9 mouse cellular contexts compared by ENCODE assay signal in the genomic region with DNA sequence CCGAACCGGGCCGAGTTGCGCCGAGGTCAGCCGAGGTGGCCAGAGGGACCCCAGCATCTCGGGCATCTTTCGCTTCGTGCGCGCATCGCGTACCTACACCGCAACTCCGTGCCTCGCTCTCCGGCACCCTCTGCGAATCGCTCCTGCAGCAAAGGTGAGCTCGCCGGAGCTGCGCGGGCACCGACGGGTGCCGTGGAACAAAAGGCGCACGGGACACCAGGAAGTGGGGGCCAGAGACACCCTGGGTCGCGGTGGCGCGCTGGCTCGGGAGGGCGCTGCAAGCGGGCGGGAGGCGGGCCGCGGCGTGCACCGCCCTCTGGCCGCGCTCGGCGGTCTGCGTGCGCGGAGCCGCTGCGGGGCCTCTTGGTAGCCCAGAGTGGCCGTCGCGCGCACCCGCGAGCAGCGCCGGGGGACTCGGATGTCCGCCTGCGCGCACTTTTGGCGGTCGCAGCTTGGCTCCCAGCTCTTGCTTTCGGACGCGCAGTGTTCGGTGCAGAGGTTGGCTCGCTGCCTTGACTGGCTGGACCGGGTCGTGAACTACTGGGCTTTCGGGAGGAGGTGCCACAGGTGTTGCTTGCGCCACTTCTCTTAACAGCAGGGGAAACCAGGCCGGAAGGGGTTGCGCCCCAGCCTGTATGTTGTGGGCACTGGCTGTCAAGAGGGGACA. TPM values are rescaled to one million over a fixed set of nuclear protein-coding genes. Genes with fewer than 3 reads are reported as not detected.
DNase-seq lines count a peak whose midpoint lies in the region; ATAC-seq and TF ChIP-seq lines count a peak whose summit lies in the region.
"Had no signal": no experiment of that assay in that cellular context is flagged by ENCODE, and none has a peak within 500 bp of the region (broad histone marks: within the 10 kb centered on the region; RNA-seq: fewer than 3 reads in every experiment).

No protein-coding gene starts in this region.

- no peaks in the 10 kb centered on the region for H3K9me3 ChIP-seq in G1E (replicated peaks)
- no peaks in the 10 kb centered on the region for H3K9me3 ChIP-seq in forebrain, embryonic 16.5 days (ENCODE audit: control insufficient read depth, low read length)
- H3K9me3 ChIP-seq in hindbrain, embryonic 10.5 days, result no peaks in the 10 kb centered on the region

- under 1% methylated on average over 75 of the region's 75 CpGs for WGBS in forebrain, embryonic 16.5 days
- under 1% methylated on average over 75 of the region's 75 CpGs for WGBS in hindbrain, embryonic 10.5 days

- peak overlapping the region; percentile 96 for H3K4me2 ChIP-seq in forebrain, embryonic 16.5 days (ENCODE audit: low read length)

- H3K27me3 ChIP-seq in G1E (ENCODE audit: insufficient read depth, low read length), result peaks cover 60% of the 10 kb centered on the region
- peaks cover 7% of the 10 kb centered on the region; the same call in 1 of the 2 replicates for H3K27me3 ChIP-seq in forebrain, embryonic 16.5 days (replicated peaks; ENCODE audit: control insufficient read depth, insufficient read depth, low read length)
- peaks cover 71% of the 10 kb centered on the region for H3K27me3 ChIP-seq in hindbrain, embryonic 10.5 days (ENCODE audit: insufficient read depth, poor library complexity, severe bottlenecking)

- DNase-seq in G1E (ENCODE audit: low spot score), result peak; percentile 56
- DNase-seq in hindbrain, embryonic 10.5 days (ENCODE audit: low spot score), result peak; percentile 69
- DNase-seq in layer of hippocampus, postnatal 14 days (ENCODE audit: low spot score in 2 of 2), result peak; percentile 60 to 64
- DNase-seq in lung, postnatal 36 days, result peak; percentile 83
- DNase-seq in right cerebral cortex, adult 18-20 months, result peak; percentile 63
- DNase-seq in urinary bladder, adult 2 months (ENCODE audit: low spot score), result peak; percentile 65

- peaks cover 28% of the 10 kb centered on the region for H3K4me1 ChIP-seq in G1E (ENCODE audit: insufficient read depth, low read depth, low read length)
- H3K4me1 ChIP-seq in forebrain, embryonic 16.5 days (replicated peaks; ENCODE audit: control insufficient read depth, insufficient read depth, low read length), result peaks cover 8% of the 10 kb centered on the region
- H3K4me1 ChIP-seq in hindbrain, embryonic 10.5 days (replicated peaks), result peaks cover 14% of the 10 kb centered on the region

- H3K4me3 ChIP-seq in G1E (ENCODE audit: low read depth, low read length), result peak overlapping the region; percentile 78
- peak overlapping the region; percentile 67 for H3K4me3 ChIP-seq in forebrain, embryonic 16.5 days (replicated peaks; ENCODE audit: low read length)
- H3K4me3 ChIP-seq in hindbrain, embryonic 10.5 days, result peak overlapping the region; percentile 75

- H3K9ac ChIP-seq in forebrain, embryonic 16.5 days (replicated peaks; ENCODE audit: low read depth, low read length), result peak overlapping the region; percentile 60

- ATAC-seq in G1E (ENCODE audit: extremely low read depth, insufficient number of reproducible peaks, low FRiP score, poor library complexity, severe bottlenecking), result no peak
- 0 out of 2 replicates have a peak, but pooled peaks have one; percentile 20 for ATAC-seq in cerebellum, adult (ENCODE audit: insufficient number of reproducible peaks, low FRiP score, low TSS enrichment)
- ATAC-seq in forebrain, embryonic 16.5 days, result peak; percentile 82

- no peak for TF ChIP-seq CTCF in G1E (IDR thresholded peaks at IDR 0.05; ENCODE audit: low read depth, low read length)

- no peak overlapping the region for H3K27ac ChIP-seq in forebrain, embryonic 16.5 days (ENCODE audit: low read length)
- peak overlapping the region; percentile 82 for H3K27ac ChIP-seq in hindbrain, embryonic 10.5 days

- peaks cover 10% of the 10 kb centered on the region for H3K36me3 ChIP-seq in G1E (replicated peaks)
- no peaks in the 10 kb centered on the region for H3K36me3 ChIP-seq in forebrain, embryonic 16.5 days (ENCODE audit: control insufficient read depth, insufficient read depth)
- H3K36me3 ChIP-seq in hindbrain, embryonic 10.5 days, result no peaks in the 10 kb centered on the region

RNA-seq across cellular contexts. Expression of gene Irf1, which starts 0.4 kb away (rescaled TPM):
- total RNA-seq in G1E (2014; fragmentation: Nextera tagmentation), result 2.5 TPM in 1 of 2 replicates, not detected in the other
- 7.9 and 9.3 TPM in 2 replicates for total RNA-seq in G1E (2017)
- polyA plus RNA-seq in G1E (2012), result 0.21 and 0.29 TPM in 2 replicates
- polyA plus RNA-seq in forebrain, embryonic 16.5 days (2015; fragmentation: Nextera tagmentation; extraction: Ambion mirVana), result 2.5 and 3.4 TPM in 2 replicates
- 3.6 and 4.2 TPM in 2 replicates for polyA plus RNA-seq in hindbrain, embryonic 10.5 days (2016; fragmentation: Nextera tagmentation; extraction: Ambion mirVana)
- total RNA-seq in layer of hippocampus, postnatal 14 days (2021), result 1 to 10 TPM; 4.9 to 7.7 TPM
- polyA plus RNA-seq in urinary bladder, adult 2 months (2012; rRNA removed), result 71.6 and 89.5 TPM in 2 replicates

RNA-seq across cellular contexts. Expression of gene Gm17334, which starts 2.7 kb away (rescaled TPM):
- total RNA-seq in G1E (2014; fragmentation: Nextera tagmentation), result not detected in 2 replicates
- not detected in 2 replicates for total RNA-seq in G1E (2017)
- polyA plus RNA-seq in G1E (2012), result not detected in 2 replicates
- 0.24 TPM in 1 of 2 replicates, not detected in the other for polyA plus RNA-seq in forebrain, embryonic 16.5 days (2015; fragmentation: Nextera tagmentation; extraction: Ambion mirVana)
- not detected in 2 replicates for polyA plus RNA-seq in hindbrain, embryonic 10.5 days (2016; fragmentation: Nextera tagmentation; extraction: Ambion mirVana)
- under 1 TPM in 1 of 2 experiments, not detected in 1; 0.62 TPM for total RNA-seq in layer of hippocampus, postnatal 14 days (2021)
- polyA plus RNA-seq in urinary bladder, adult 2 months (2012; rRNA removed), result 1.8 and 2.3 TPM in 2 replicates

RNA-seq across cellular contexts. Expression of gene Il5, which starts 49.7 kb away (rescaled TPM):
- total RNA-seq in G1E (2014; fragmentation: Nextera tagmentation) (not detected in 2 replicates), G1E (2017) (0.11 TPM in 1 of 2 replicates, not detected in the other)
- polyA plus RNA-seq in G1E (2012), result not detected in 2 replicates
- polyA plus RNA-seq in forebrain, embryonic 16.5 days (2015; fragmentation: Nextera tagmentation; extraction: Ambion mirVana), result not detected in 2 replicates
- not detected in 2 replicates for polyA plus RNA-seq in hindbrain, embryonic 10.5 days (2016; fragmentation: Nextera tagmentation; extraction: Ambion mirVana)
- total RNA-seq in layer of hippocampus, postnatal 14 days (2021), result not detected
- 0.12 and 0.21 TPM in 2 replicates for polyA plus RNA-seq in urinary bladder, adult 2 months (2012; rRNA removed)
- polyA plus RNA-seq: gonadal fat pad, adult 2 months had no signal

Comparison
In these comparisons a context has a peak if more than half of its experiments do, and no peak if none do; other contexts are left out.
1. RNA of gene Irf1, which starts 0.4 kb away (polyA plus RNA-seq): 71.6 to 89.5 TPM in urinary bladder, adult 2 months; 3.6 to 4.2 TPM in hindbrain, embryonic 10.5 days, 2.5 to 3.4 TPM in forebrain, embryonic 16.5 days and 0.21 to 0.29 TPM in G1E; every median in the first group is over 10 times any median in the second.
2. Peak in every context shown above with its lines, with median percentiles within 50 percentile points of each other: DNase-seq and H3K4me3 ChIP-seq.